Mouse (Mus musculus) lung, adult 18-20 months (tissue): ENCODE measurements around the gene Ptprb.
A peak's percentile ranks its signal among the peaks of the same experiment; 100 is the strongest.

ENCODE experiments used
- DNase-seq, 2 experiments: peaks; one replicate each; pipeline ENCODE4 v3.0.0; 2022; ENCODE audit warnings: mixed read lengths in 2 of 2

The Ptprb gene

GRCm38 (mm10) chr10:116275280-116275679 lies at the start of gene Ptprb:
Gene Ptprb (plus strand): TSS chr10:116275523.
- DNase-seq, result no peak

DNA sequence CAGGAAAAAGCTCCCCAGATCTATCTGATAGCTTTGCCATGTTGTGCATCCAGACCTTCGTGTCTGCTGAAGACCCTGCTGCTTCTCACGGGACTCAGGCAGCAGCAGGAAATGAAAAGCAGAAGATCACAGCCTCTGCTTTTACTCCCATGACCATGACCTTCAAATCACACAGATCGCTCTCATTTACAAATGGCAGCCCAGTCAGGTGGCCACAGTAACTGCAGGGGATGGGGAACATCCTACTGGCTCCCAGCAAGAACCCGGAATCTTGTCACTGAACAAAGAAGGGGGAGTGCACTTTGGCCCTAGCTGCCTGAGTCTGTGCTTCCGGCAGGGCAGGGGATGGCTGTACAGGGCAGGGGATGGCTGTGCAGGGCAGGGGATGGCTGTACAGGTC lies 40.0 kb upstream of the Ptprb start:
- DNase-seq, result no peak

GRCm38 (mm10) chr10:116242200-116242599 lies 33.1 kb upstream of the Ptprb start:
- peak in 1 of 2 experiments; percentile 38 for DNase-seq

DNA sequence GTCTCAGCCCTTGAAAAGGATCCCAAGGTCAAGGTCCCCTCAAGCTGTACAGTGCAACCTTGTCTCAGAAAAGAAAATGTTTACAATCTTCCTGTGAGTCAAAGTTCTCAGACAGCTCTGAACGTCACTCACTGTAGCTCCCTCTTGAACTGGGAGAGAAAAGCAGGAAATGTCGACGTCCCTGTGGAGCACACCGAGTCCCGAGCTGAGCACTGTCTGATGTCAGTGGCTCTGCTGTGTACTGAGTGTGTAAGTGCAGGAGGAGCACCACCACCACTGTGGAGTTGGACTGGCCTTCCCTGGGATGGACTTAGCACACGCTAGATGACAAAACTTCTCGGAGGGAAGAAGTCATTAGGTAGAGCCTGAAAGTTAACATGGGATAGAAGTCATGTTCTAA lies 31.9 kb upstream of the Ptprb start:
- peak in 1 of 2 experiments; percentile 57 for DNase-seq

DNA sequence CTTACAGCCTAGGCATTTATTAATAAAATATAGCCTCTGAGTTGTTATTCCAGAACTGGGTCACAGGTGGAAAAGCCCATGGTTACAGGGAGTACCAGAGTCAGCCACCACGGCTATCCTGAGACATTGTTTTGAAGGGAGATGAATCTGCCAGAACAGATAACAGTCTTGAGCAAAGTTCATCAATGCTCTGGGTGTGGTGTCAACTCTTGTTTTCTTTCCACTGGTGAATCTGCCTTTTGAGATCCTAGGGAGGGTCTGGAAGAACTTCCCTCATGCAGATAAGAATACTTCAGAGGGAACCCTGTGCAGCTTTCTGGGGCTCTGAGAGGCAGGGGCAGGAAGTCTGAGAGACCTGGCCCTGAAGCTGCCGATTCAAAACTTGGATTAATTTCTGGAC lies 29.7 kb upstream of the Ptprb start:
- no peak for DNase-seq

- peak in 1 of 2 experiments; percentile 28 for DNase-seq
Measured at GRCm38 (mm10) chr10:116252668-116253067, 22.7 kb upstream of the Ptprb start.

GRCm38 (mm10) chr10:116253972-116254371 lies 21.4 kb upstream of the Ptprb start:
- peak in 1 of 2 experiments; percentile 19 for DNase-seq

GRCm38 (mm10) chr10:116259298-116259697 lies 16.0 kb upstream of the Ptprb start:
- DNase-seq, result no peak

DNA sequence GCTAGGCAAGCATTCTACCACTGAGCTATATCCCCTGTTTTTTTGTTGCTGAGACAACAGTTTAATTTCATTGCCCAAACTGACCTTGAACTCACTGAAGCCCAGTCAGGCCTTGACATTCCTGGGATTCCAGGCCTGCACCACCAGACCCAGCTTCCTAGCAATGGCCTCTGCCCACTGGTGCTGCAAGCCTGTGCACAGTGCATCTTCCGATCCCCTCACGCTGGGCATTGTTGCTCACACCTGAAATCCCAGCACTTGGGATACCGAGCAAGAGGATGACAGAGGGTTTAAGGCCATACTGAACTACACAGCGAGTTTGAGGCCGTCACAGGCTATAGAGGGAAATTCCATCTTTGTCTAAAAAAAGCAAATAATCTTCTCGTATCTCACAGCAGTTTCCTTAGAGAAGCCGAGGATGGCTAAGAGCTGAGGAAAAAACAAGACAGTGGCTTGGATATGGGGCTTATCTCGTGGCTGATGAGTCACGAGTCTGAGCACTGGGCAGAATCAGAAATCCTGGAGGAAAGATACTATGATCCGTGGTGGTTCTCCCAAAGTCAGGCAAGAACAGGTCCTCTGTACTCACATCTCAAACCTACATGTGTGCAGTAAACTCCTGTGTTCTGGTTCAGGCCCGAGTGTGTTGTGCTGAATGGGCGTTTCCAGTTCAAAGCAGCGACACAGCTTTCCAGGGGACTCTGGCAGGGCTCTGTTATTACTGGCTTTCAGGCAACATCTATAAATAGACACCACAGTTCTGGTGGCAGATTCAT lies 14.5 kb upstream of the Ptprb start:
- DNase-seq, result peak in 1 of 2 experiments; percentile 10

DNA sequence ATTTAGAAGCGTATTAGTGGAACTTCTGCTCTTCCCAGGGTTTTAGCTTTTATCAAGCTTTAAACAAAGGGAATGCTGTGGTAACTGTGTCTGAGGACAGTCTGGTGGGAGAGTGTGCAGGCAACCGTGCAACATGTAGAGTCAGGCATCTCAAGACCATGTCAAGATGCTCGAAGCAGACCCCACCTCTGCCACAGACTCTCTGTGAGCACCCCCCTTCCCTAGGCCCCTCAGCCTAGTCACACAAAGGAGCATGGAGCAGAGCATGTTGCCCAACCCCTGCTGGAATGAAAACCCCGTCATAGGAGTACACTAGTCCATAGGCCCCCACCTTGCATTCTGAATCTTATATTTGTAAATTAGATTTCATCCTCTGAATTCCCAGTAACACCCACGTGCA lies 13.8 kb upstream of the Ptprb start:
- no peak for DNase-seq

GRCm38 (mm10) chr10:116264521-116264920 lies 10.8 kb upstream of the Ptprb start:
- DNase-seq, result no peak

DNA sequence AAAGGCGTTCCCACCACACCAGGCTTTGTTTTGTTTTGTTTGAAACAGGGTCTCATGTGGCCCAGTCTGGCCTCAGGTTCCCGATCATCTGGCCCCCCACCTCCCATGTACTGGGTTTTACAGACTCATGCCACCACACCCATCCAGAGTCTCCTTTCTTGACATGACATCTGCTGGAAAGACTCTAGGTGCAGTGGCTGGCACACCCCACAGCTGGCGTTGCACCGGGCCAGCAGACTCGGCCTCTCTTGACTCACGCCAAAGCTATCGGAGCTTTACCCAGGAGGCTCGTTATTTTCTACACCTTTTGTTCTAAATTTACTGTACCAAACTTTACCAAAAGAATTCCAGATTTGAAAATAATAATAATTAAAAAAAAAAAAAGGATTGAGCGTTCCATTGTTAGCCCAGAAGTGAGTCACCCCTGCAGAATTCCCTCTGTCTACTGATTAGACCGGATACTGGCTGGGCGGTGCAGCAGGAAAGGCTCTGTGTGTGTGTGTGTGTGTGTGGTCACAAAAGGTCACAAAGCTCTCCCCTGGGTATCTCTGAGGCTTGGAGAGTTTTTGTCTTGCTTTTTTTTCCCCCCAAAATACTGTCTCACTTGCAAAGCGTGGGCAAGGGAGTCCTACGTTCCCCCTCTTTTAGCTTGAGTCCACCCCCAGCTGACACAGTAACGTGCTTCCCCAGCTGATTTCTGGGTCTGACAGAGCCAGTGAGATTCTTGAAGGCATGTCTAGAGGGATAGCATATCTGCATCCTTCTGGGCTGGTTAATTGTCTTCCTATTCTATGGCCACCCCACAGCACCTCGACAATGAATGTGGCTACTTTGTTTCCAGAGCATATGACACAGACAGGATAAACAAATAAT lies 8.5 kb upstream of the Ptprb start:
- DNase-seq, result peak; percentile 56 to 70

- DNase-seq, result no peak
Measured at GRCm38 (mm10) chr10:116267434-116267822, 7.9 kb upstream of the Ptprb start.

DNA sequence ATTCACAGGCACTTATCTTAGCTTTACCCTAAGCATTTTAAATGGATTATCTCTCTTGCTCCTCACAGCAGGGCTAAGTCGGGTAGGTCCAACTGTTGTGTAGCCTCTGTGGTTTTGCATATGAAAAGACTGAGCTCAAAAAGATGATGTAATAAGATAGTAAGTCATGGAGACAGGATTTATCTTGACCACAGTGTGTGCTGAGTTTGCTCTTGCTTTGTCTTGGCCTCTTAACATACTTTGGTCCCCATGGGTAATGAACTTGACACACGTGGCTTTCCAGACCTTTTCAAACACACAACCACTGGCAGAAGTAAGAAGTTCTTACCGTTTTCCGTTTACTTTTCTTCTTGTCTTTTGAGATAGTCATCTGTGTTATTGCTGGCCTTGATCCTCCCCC lies 7.0 kb upstream of the Ptprb start:
- DNase-seq, result no peak

DNA sequence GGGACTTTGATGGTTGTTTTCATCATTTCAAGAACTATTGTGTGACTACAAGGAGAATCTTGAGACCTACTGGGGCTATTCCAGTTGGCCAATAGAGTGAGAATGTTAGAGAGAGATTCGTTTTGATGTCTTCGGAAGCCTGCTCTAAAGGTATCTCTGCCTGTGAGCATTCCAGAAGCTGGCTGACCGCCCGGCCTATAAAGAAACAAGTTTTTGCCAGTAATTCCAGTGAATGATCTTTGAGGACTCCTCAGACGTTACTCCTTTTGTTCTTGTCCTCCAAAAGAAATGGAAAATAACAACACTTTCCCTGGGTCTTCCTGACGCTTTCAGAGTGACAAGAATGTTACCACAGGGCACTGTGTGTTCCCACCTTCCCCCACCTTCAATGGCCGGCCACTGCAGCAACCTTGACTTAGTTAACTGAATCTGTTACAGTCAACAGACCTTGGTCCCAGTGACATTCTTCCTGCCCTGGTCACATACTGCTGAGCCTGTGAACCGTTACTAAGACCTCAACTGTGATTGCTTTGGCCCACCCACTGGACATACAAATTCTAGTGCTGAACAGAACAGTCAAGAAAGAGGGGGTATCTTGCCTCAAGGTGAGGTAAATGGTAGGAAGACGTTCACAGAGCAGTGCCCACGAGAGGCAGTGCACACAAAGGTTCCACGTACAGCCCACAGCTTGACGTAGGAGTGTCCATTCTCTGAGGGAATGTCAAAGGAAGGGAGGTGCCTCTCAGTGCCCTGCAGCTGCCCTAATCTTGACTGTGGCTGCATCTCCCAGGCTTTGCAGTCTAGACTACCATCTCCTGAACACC lies 4.5 kb upstream of the Ptprb start:
- DNase-seq, result no peak

- no peak for DNase-seq
Measured at GRCm38 (mm10) chr10:116271470-116271915, 3.8 kb upstream of the Ptprb start.

GRCm38 (mm10) chr10:116272156-116272555 lies 3.2 kb upstream of the Ptprb start:
- no peak for DNase-seq

DNA sequence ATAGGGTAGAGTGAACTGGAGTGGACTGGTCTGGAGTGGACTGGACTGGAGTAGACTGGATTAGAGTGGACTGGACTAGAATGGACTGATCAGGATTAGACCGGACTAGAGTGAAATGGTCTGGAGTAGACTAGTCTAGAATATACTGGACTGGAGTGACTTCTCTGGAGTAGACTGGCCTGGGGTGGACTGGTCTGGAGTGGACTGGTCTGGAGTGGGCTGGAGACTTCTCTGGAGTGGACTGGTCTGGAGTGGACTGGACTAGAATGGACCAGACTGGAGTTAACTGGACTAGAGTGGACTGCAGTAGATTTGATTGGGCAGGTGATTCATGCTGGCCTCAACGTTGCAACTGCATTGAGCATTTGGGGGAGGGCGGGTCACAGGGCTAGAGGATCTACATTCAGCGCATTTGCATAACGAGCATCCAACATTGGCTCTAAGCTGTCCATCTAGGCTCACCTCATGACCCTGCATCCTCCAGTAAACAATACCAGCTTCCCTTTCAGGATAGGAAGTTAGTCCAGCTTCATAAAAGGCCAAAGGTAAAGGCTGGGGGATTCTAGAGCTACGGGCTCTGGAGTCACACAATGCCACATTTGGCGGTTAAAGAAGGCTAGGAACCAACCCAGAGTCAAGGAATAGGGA lies 11.5 kb downstream of the Ptprb start:
- DNase-seq, result no peak

GRCm38 (mm10) chr10:116288130-116288529 lies 12.8 kb downstream of the Ptprb start:
- DNase-seq, result peak; percentile 65 to 77

GRCm38 (mm10) chr10:116290483-116290882 lies 15.2 kb downstream of the Ptprb start:
- DNase-seq, result no peak

DNA sequence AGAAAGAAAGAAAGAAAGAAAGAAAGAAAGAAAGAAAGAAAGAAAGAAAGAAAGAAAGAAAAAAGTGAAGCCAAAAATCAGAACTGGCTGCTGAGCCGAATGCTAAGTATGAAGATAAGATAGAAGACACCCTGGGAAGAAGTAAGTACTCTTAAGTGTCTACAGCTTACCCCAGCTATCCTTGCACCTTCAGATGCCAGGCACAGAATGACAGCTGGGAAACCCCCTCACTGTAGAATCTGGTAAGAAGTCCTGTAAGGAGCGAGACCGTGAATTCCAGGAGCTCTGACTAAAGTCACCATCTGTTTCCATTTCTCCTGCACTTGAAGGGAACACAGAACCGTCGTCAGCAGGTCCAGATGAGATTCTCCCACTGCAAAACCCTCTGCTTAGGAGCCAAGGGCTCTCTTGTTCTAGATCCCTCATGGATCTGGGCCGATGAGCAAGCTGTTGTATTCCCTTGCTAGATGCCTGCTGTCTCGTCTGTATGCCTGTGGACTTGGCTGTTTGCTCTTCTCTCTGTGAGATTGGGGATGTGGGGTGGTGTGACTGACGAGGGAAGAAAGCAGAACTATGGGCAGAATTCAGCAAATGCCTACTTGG lies 15.9 kb downstream of the Ptprb start:
- no peak for DNase-seq

- no peak for DNase-seq
Measured at GRCm38 (mm10) chr10:116296439-116296838, 21.1 kb downstream of the Ptprb start.
